Mouse (Mus musculus) adrenal gland, postnatal 25 days (tissue): ENCODE results near the gene Krt7. TPM values are rescaled to one million over a fixed set of nuclear protein-coding genes. Genes with fewer than 3 reads are reported as not detected.

Source experiments
- DNase-seq: peaks from one replicate; pipeline ENCODE4 v3.0.0; 2021; ENCODE audit warnings: mixed read lengths
- total RNA-seq: library from RNA; stranded (reverse); gene quantifications from 2 replicates; pipeline ENCODE4 v1.2.3, GENCODE M21; 2021

Gene Krt7
- total RNA-seq, 1 experiment from 2014 or later: 0.67 TPM

DNA sequence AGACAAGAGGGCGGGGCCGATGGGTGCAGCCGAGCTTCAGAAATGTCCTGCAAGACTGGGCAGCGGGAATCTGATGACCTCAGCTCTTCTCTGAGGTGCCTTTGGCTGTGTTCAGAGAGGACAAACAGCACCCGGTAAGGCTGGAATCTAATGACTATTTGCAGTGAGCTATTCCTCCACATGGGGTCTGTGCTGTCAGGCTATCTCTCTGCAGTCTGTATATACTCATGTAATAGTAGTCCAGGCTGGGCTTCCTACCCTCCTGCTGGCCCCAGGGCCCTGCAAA lies 34.1 kb upstream of the Krt7 start:
- no peak for DNase-seq

DNA sequence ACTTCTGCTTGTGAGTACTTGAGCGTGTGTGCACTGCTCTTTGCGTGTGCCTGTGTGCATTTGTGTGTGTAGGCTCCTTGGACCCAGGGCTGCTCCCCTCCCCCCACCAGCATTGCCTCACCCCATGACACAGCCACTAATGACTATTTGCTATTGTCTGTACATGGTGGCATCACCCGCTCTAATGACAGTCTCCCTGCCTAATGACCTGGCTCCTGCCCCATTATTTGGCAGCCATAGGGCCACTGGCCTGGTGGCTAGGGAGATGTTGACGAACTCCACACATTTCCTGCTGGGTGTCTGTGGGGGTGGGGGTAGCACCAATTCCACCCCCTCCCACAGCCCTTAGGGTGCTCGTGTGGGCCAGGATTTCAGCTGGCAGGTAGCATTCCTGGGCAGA lies 32.2 kb upstream of the Krt7 start:
- DNase-seq: no peak

DNA sequence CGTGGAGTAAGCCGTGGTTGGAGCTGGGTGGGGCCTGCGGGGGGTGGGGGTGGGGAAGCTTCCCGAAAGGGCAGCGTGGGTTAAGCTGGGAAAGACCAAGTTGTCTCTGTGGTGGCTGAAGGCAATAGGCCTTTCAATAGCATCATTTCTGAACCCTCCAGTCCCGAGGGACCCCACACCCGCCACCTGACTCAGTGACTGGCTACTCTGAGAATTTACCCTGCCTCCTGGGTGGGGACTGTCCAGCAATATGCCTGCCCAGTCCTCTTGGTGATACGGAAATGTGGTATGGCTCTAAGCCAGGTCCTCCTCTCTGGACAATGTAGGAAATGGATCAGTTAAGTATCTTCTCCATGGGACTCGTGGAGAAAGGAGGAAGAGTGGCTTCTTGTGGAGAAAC lies 29.1 kb upstream of the Krt7 start:
- DNase-seq: no peak

DNA sequence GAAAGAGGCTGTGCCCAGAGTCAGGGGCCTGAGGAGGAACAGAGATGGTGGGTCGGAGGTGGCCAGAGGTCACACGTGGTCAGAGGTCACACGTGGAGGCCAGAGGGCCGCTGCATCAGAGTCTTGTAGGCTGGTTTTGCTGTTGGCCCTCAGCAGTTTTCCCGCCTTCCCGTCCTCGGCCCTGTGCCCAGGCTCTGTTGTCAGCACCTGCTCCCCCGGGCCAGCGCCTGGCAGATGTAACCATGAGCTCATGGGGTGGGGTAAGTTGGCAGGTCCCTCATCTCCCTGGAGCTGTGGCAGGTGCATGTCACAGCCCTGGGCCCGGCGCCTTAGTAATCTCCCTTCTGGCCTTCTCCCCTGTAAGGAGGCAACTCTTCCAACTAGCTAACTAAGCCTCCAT lies 28.0 kb upstream of the Krt7 start:
- DNase-seq: no peak

DNA sequence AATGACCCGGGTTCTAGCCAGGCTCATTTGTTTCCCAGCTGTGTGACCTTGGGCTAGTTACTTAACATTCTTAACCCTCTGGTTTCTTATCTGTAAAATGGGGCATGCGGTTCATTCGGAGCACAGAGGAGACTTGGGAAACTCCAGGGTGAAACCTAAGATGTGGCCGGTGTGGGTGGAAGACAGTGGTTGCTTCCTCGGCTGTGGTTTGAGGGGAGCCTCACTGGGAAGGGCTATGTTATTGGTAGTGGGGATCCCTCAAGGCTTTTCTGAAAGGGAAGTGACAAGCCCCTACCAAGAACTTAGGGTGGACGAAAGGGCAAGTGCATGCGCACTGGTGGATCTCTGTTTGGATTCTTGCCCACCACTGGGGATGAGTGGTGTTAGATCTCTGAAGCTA lies 26.2 kb upstream of the Krt7 start:
- no peak for DNase-seq

DNA sequence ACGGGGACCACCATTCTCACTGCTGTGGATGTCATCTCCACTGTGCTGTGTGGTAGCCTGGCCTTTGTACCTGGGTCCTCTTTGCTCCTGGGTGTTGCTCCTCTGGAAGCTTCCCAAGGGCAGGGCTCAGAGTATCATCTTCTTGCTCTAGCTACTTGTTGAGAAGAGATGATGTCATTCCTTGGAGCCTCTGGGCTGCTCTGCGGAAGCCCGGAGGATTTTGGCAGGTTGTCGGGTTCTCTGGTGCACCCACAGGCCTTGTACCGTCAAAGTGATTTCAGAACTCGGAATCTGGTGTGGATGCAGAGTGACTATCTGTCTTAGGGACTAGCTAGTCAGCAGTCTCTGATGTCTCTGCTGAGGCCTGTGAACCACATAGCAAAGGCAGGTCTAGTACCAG lies 25.8 kb upstream of the Krt7 start:
- no peak for DNase-seq

DNA sequence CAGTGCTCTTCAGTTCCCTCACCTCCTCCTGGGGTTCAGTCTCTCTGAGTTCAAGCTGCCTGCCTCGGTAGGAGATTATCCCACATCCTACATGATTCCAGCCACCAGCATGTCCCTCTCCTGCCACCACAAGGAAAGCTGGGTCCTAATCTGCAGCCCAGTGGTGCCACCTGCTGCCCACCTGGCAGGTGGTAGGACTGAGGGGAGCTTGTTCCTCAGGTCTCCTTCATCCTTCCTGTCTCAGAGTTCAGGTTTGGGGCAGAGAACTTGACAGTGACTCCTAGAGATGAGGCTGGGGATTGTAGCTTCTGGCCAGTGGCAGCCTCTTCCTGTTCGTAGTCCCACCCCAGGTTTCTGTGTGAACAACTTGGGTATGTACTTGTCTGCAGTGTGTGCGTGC lies 23.7 kb upstream of the Krt7 start:
- DNase-seq: no peak

DNA sequence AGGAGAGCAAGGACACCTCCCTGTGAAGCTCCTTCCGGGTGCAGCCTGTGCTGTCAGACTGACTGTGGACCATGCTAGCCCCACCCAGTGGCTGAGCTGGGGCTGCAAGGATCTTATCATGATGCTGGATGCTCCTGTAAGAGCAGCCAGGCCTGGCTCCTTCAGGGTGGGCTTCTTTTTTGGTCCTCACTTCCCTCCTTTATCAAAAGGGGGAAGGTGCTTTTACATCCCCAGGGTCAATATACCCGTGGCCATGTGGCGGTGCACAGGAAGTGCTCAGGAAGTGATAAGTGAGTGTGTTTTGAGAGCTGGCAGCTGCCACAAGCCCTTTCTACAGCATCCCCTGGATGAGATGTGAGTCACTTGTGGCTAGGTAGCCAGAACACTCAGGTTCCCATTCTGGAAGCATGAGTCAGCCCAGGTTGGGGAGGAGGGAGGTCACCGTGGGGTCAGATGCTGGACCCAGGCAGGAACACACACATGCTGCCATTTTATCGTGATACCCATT lies 22.8 kb upstream of the Krt7 start:
- no peak for DNase-seq

DNA sequence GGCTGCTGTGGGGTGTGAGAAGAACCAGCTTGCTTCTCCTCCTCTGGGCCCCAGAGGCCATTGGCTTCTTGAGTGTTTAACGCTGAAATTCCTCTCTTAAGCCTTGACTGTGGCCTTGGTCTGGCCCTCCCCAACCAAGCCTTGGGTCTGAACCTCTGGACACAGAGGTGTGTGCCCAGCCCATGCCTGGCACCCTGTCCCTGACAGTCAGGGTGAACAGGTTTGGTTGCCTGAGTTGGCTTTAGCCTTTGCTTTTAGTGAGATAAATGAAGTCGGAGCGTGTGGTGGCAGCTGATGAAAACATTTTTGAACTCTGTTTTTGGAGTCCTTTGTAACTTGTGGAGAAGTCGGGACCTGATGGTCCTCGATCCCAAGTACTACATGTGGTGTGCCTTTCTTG lies 20.6 kb upstream of the Krt7 start:
- no peak for DNase-seq

DNA sequence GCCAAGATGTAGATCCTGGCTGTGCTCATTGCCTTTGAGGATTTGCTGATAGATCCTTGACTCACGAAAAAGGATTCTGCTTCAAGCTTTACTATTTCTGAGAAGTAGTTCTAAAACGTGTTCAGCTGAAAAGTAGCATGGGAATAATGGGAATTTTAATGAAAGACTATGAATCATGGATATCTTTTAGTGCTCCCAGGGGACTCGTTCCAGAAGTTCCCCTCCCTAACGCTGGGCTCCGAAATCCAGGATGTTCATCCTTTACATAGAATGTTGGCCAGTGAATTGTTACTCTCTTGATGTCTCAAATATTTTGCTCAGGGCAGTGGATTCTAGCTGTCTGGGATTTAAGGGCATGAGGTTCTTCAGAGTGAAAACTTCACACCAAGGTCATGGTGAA lies 18.6 kb upstream of the Krt7 start:
- DNase-seq: no peak

DNA sequence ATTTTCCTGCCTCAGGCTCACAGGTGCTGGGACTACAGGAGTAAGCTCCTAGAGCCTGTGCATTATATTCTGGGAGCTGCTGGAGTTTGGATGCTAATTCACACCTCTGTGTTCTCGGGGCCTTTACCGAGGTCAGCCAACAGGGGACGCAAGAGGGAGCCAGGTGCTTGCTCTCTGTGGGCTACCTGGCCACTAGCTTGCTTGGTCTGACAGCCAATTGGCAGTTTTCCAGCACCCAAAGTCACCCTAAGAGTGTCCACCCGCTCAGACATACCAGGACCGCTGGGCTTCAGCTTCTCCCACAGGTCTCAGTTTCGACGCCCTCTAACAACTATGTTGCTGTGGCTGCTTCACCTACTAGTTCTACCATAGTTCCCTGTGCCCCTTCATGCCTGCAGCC lies 15.9 kb upstream of the Krt7 start:
- no peak for DNase-seq

DNA sequence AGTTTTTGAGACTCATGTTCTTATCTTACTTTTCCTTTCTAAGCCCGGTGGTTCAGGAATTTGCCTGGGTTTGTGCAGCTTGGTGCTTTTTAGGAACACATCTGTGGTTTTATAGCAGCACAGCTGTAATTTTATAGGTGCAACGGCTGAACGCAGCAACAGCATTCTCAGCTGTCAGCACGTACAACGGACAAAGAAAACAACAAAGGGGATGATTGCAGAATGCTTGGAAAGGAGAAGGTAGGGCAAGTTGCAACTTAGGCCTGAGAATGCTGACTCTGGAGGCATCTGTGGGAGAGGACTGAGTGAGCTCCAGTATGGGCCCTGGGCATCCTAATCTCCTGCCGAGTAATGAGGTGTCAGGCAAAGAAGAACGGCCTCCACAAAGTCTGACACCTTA lies 14.4 kb upstream of the Krt7 start:
- DNase-seq: no peak

DNA sequence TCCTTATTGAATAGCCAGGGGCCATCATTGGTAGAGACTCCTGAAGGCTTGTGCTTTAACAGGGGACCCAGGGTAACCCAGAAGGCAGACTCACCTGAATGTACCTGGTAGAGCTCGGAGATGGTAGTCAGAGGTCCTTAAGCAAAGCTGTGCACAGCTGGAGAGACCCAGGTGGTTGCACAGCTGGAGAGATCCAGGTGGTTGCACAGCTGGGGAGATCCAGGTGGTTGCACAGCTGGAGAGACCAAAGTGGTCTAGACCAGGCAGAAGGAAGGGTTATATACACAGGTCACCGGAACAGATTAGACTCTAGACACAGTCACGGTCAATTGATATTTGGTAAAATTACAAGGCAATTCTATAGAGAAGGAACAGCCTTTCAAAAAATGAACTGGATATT lies 13.9 kb upstream of the Krt7 start:
- no peak for DNase-seq

DNA sequence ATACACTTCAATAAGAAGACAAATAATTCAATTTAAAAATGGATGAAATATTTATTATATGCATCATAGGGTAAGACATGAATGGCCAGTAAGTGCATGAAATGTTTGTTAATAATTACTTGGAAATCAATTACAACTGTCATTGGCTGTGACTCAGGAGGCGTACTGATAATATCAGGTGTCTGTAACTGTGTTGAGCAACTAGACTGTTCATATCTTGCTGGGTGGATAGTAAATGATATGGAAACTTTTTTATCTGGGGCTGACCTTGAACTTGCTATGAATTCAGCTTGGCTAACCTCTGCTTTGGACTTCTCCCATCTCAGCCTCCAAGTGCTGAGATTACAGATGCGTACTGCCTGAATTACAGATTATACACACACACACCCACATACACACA lies 13.2 kb upstream of the Krt7 start:
- DNase-seq: no peak

DNA sequence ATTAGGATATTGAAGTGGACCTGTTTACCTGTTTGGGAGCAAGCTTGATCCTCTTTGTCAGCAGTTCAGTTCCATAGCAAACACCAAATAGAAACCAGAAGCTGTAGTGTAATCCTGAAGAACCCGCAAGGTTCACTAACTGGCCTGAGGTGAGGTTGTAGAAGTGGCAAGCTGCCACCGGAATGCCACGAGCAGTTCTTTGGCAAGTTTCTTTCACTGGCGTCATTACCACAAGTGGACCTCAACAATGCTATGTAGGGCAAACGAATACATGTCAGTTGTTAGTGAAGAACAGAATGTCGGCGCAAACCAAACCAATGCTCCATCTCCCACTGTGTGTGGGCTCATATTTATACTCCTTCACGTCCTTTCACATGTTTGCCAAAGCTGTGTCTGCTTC lies 12.6 kb upstream of the Krt7 start:
- DNase-seq: no peak

DNA sequence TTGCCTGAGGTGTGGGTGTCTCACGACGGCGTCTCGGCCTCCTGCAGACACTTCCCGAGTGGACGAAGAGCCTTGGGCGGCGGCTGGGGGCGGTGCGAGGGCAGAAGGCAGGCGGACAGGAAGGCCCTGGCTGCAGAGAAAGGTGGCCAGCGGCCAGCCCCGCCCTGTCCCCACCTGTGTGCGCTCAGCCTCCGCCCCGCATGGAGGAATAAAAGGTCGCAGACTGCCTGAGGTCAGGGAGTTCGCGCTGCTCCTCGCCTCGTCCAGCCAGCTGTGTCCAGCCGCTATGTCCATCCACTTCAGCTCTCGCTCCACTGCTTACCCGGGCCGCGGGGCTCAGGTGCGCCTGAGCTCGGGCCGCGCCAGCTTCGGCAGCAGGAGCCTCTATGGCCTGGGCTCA lies 1.3 kb downstream of the Krt7 start:
- no peak for DNase-seq

DNA sequence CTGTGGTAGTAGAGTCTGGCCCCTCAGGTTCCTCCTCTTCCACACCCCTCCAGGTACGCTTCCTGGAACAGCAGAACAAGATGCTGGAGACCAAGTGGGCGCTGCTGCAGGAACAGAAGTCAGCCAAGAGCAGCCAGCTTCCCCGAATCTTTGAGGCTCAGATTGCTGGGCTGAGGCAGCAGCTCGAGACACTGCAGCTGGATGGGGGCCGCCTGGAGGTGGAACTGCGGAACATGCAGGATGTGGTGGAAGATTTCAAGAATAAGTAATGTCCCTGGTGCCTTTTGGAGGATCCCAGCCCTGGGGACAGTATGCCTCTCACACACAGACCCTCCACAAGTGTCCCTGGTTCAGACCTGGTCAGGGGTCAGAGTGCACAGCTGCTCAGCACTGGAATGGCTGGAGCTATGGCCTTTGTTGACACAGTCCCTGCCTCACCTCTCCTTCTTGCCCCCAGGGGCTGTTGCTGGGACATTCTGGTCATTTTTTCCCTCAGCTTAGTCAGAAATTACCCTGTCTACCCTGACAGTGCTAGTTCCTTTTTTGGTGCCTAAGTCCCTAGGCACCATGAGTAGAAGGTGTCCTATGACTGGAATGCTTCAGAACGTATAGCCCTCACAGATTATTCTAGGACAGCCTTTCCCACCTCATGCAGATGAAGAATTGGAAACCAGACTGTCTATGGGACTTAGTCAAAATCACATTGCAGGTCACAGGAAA lies 3.2 kb downstream of the Krt7 start:
- no peak for DNase-seq

DNA sequence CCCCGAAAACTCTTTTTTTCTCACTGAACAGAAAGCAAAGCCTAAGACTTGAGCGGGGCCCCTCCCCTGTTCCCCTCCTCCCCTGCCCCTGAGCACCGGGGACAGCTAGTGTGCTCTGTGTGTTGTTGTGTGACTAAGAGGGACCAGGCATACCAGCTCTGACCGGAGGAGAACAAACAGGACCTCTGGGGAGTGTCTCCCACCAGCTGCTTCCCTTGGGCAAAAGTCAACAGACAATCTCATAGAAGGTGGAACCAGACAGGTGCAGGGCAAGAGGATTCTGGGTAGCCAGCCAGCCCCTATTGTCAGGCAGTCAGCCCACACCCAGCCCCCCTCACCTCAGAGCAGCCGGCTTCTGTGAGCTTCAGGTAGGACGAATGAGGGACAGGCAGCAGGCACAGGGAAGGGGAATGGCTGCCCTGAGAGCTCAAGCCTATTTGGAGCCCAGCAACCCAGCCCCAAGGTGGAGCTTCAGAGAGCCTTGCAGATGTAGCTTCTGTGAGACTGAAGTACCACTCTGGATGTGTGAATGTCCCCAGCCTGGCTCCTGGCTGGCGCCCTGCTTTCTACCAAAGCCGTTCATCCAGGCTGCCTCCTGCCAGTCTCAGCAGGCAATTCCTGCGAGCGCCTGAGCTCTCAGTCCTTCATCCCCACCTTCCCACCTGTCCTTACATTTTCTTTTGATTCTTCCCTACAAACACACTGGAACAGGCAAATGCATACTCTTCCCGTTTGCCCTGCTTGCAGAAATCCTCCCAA lies 4.1 kb downstream of the Krt7 start:
- DNase-seq: no peak

DNA sequence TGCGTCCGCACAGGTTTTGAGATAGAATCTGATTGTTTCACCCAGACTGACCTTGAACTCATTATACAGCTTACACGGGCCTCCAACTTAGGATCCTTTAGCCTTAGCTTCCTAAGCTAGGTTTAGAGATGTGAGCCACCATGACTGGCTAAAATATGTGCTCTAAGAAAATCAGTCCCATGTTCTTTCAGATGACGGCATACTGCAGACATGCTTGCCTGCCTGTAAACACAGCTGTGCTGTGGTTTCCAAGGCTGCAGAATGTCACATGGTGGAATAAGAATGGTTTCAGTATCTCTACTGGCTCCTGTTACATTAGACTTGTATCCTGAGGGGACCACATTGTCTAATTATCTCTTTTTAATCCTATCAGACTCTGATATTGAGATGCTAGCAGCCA lies 8.1 kb downstream of the Krt7 start:
- no peak for DNase-seq

DNA sequence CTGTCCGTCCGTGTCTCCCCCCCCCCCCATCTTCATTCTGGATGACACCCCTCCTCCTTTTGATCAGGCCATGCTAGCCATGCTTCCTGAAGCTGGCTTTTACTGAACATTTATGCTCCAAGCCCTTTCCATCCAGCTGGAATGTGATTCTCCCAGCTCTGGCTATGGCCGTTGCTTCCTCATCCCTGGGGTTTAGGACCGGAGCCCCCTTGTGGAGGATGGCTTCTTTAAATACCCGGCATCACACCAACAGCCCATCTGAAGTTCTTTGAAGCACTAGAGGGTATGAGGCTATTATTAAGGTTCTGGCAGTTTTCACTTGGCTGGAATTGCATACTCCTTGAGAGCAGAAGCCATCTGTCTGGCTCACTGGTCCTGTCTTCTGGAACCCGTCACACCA lies 10.1 kb downstream of the Krt7 start:
- DNase-seq: no peak

DNA sequence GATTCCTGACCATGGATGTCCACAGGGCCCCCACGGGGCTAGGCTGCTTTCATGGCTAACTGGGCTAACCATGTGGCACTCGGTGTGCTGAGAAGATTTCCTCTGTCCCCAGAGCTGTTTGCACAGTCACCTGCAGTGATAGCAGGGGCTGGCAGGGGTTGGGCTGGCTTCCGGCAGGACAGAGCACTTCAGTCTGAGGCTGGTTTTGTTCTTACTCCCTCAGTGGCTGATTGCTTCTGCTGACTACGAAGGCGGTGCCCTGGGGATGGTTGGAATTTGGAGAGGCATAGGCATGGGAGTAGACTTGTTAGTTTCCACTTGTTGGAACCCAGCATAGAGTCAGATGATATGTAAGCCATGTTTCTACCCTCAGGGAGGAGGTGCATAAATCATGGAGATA lies 14.1 kb downstream of the Krt7 start:
- DNase-seq: no peak

DNA sequence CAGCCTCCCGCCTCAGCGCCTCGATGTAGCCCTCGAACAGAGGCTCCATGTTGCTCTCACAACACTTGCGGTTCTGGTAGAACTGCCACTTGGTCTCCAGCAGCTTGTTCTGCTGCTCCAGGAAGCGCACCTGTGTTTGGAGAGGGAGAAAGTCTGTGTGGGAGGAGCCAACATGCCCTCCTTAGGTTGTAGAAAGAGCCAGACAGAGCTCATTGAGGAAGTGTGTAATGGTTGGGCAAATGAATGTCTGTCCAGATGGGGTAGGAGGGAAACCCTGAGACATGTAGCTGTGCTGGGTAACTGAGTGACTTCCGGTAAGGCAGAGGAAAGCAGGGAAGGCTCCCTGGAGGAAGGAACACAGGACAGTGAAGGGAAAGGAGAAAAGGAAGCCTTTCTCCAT lies 25.8 kb downstream of the Krt7 start:
- no peak for DNase-seq

DNA sequence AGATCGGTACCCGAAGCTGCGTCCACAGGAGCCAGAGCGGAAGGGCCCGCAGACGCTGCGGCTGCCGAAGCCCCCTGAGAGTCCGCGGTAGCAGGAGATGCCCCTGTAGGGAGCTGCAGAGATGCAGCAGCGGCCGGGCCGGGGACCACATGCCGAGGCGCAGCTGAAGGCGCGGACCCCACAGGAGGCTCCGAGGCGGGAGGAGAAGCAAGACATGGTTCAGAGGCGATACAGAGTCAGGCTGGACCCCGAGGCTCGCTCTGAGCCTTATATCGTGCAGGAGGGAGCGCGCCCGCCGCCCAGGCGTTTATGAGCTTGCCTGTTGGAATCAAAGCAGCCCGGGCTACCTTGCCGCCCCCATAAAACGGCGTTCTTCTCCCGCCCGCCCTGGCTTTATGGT lies 27.7 kb downstream of the Krt7 start, which contains the start of gene Krt87:
TSS of gene Krt87 (minus strand) at position 250 of the 400 bp plus-strand sequence.
- no peak for DNase-seq

DNA sequence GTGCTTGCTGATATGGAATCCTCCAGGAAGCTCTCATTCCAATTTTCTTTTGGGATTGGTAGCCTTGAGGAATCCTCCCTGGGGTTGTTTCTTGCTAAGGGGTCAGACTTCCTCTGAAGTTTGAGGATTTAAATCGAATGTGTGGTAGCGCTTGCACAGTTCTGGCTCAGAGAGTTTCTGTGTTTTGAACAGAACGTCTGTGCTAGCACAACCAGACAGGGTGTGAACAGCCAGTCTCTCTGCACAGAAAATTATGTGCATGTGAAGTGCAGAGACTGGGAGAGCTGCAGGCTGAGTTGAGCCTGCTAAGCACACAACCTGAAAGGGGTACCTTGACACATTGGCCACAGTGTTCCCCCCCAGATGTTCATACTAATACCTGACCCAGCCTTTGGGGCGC lies 30.0 kb downstream of the Krt7 start:
- DNase-seq: no peak
